Mouse (Mus musculus) fat pad, adult 2 months (tissue): ENCODE data around the gene Tiparp.
A peak's percentile ranks its signal among the peaks of the same experiment; 100 is the strongest.

Source experiments
- DNase-seq: peaks from one replicate; pipeline ENCODE4 v3.0.0-alpha.2; 2011; ENCODE audit warnings: low read depth, low spot score; ENCODE audit errors: extremely low read depth

The Tiparp gene

GRCm38 (mm10) chr3:65527691-65528601 is at the start of gene Tiparp:
TSS of gene Tiparp (plus strand) at chr3:65528410.
- DNase-seq: peak; percentile 26

- no peak for DNase-seq
These were observed 47.5 kb upstream of the Tiparp start for GRCm38 (mm10) chr3:65480676-65481075.

- no peak for DNase-seq
These were observed 45.9 kb upstream of the Tiparp start for GRCm38 (mm10) chr3:65482266-65482665.

GRCm38 (mm10) chr3:65482698-65483407 is 45.4 kb upstream of the Tiparp start:
- DNase-seq: no peak

- no peak for DNase-seq
These were observed 44.0 kb upstream of the Tiparp start for GRCm38 (mm10) chr3:65484161-65484733.

GRCm38 (mm10) chr3:65487419-65488088 is 40.7 kb upstream of the Tiparp start:
- no peak for DNase-seq

- DNase-seq: no peak
These were observed 39.5 kb upstream of the Tiparp start for GRCm38 (mm10) chr3:65488556-65489244.

GRCm38 (mm10) chr3:65489601-65490000 is 38.6 kb upstream of the Tiparp start:
- no peak for DNase-seq

- no peak for DNase-seq
These were observed 33.9 kb upstream of the Tiparp start for GRCm38 (mm10) chr3:65494291-65494763.

GRCm38 (mm10) chr3:65507766-65508165 is 20.4 kb upstream of the Tiparp start:
- DNase-seq: no peak

- DNase-seq: no peak
These were observed 17.6 kb upstream of the Tiparp start for GRCm38 (mm10) chr3:65510588-65510987.

- DNase-seq: no peak
These were observed 12.5 kb upstream of the Tiparp start for GRCm38 (mm10) chr3:65515751-65516150.

GRCm38 (mm10) chr3:65516526-65516925 is 11.7 kb upstream of the Tiparp start:
- DNase-seq: no peak

GRCm38 (mm10) chr3:65517141-65517540 is 11.1 kb upstream of the Tiparp start:
- no peak for DNase-seq

GRCm38 (mm10) chr3:65517747-65518527 is 10.3 kb upstream of the Tiparp start:
- DNase-seq: no peak

- no peak for DNase-seq
These were observed 6.8 kb upstream of the Tiparp start for GRCm38 (mm10) chr3:65521391-65521790.

GRCm38 (mm10) chr3:65523397-65523796 is 4.8 kb upstream of the Tiparp start:
- DNase-seq: no peak

GRCm38 (mm10) chr3:65525731-65526130 is 2.5 kb upstream of the Tiparp start:
- DNase-seq: no peak

- no peak for DNase-seq
These were observed 1.0 kb upstream of the Tiparp start for GRCm38 (mm10) chr3:65527196-65527595.
